Mouse (Mus musculus): ENCODE measurements around the gene Pctp. TPM values are rescaled to one million over a fixed set of nuclear protein-coding genes. Genes with fewer than 3 reads are reported as not detected.
A peak's percentile ranks its signal among the peaks of the same experiment; 100 is the strongest.

Gene Pctp
- polyA plus RNA-seq (2012; rRNA removed) = 0.80 and 0.97 TPM in 2 replicates

DNA sequence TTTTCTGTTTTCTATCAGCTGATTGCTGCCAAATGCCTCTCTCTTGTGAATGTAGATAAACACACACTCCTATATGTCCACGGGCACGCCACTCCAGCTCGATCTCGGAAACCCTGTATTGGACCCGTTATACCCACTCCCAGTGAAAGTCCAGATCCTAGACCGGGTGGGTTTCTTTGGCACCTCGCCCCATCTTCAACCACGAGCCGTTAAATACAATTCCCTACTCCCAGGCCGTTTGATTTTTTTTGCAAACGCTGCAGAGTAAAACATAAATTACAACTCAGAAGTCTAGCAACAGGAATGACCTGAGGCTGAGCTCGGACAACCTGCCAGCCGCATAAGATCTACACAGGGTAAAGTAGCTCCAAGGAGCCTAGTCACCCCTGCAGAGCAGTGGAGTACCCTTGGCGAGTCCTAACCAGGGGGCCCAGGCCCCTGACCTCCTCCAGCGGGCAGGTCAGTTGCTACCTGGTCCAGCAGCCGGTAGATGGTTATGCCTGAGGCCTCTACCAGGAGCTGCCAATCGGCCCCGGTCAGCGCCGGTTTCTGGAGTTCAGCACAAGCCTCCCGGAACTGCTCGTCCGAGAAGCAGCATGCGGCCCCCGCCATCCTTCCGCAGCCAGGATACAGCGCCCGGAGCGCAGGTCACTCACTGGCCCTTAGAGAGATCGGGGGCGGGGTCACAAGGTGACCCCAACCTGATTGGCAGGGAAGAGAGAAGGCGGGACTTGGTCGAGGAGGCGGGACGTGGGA lies at the start of gene Pctp:
Gene Pctp, minus strand, starts transcription at position 664 of the 756 bp plus-strand sequence.
- H3K36me3 ChIP-seq (ENCODE audit: control insufficient read depth, insufficient read depth, low read length) = no peaks in the 10 kb centered on the region
- TF ChIP-seq POLR2A (IDR thresholded peaks at IDR 0.05; ENCODE audit: control insufficient read depth, extremely low read depth, insufficient read depth, low read length, poor library complexity) (peak; percentile 20; the same call in 1 of the 2 replicates), CTCF (IDR thresholded peaks at IDR 0.05; ENCODE audit: borderline replicate concordance, control insufficient read depth, extremely low read depth, insufficient read depth, low read length, poor library complexity) (no peak)
- WGBS = 9% methylated on average over 35 of the region's 35 CpGs
- DNase-seq = peak; percentile 63
- H3K27me3 ChIP-seq (ENCODE audit: control insufficient read depth, insufficient read depth, low read length) = no peaks in the 10 kb centered on the region
- H3K4me3 ChIP-seq (ENCODE audit: control insufficient read depth, insufficient read depth, low read length) = peak within 1 kb of the TSS; percentile 39
- peaks cover 3% of the 10 kb centered on the region; the same call in 1 of the 2 replicates for H3K4me1 ChIP-seq (replicated peaks; ENCODE audit: control insufficient read depth, insufficient read depth, low read length)
- H3K27ac ChIP-seq (ENCODE audit: control insufficient read depth, insufficient read depth, low read length) = no peak within 1 kb of the TSS

DNA sequence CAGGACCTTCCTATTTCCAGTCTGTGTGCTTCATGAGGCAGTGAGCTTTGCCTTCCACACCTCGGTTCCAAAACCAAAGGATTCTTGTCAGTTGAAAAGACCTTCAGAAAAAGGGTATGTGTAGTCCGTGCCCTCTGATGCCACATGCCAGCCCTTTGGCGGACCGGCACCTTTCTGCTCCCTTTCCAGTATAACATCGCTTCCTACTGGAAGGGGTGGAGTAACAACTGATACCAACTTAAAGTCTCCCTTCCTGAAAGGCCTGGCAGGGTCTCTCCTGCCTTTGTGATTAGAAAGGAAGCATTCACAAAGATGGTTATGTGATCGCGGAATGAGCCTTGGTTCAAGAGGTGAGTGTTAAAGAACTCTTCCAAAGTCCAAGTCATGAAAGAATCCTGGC lies 47.3 kb upstream of the Pctp start:
- DNase-seq = no peak

DNA sequence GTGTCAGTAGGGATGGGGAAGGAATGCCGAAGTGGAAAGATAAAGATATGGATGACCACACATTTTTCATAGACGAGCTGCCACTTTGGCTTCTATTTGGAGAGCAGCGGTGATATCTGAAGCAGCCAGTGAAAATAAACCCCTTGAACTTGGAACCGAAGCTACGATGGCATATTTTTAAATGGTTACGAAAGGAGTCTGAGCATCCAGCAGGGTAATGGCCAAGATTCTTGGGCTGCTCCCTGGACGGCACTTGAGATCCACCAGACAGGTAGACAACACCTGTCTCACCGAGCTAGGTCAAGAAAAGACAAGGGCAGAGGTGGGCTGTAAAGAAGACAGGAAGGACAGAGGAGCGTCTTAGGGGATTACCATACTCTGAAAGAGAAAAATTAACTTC lies 44.6 kb upstream of the Pctp start:
- Histone ChIP-seq H3K27me3 (ENCODE audit: control insufficient read depth, insufficient read depth, low read length) (no peaks in the 10 kb centered on the region), H3K4me3 (ENCODE audit: control insufficient read depth, insufficient read depth, low read length) (no peak overlapping the region), H3K4me1 (replicated peaks; ENCODE audit: control insufficient read depth, insufficient read depth, low read length) (no peaks in the 10 kb centered on the region), H3K36me3 (ENCODE audit: control insufficient read depth, insufficient read depth, low read length) (no peaks in the 10 kb centered on the region), H3K27ac (ENCODE audit: control insufficient read depth, insufficient read depth, low read length) (no peak overlapping the region)
- no peak for DNase-seq
- TF ChIP-seq POLR2A (IDR thresholded peaks at IDR 0.05; ENCODE audit: control insufficient read depth, extremely low read depth, insufficient read depth, low read length, poor library complexity) (no peak), CTCF (IDR thresholded peaks at IDR 0.05; ENCODE audit: borderline replicate concordance, control insufficient read depth, extremely low read depth, insufficient read depth, low read length, poor library complexity) (no peak)
- 91% methylated on average over 9 of the region's 9 CpGs for WGBS

More for the DNA sequence above, 47.3 kb upstream of the Pctp start:
- no peak overlapping the region for H3K4me3 ChIP-seq (ENCODE audit: control insufficient read depth, insufficient read depth, low read length)
- H3K27me3 ChIP-seq (ENCODE audit: control insufficient read depth, insufficient read depth, low read length) = no peaks in the 10 kb centered on the region
- no peak for TF ChIP-seq POLR2A (IDR thresholded peaks at IDR 0.05; ENCODE audit: control insufficient read depth, extremely low read depth, insufficient read depth, low read length, poor library complexity)
- no peak for TF ChIP-seq CTCF (IDR thresholded peaks at IDR 0.05; ENCODE audit: borderline replicate concordance, control insufficient read depth, extremely low read depth, insufficient read depth, low read length, poor library complexity)
- H3K27ac ChIP-seq (ENCODE audit: control insufficient read depth, insufficient read depth, low read length) = no peak overlapping the region
- WGBS = 91% methylated on average over 7 of the region's 7 CpGs
- no peaks in the 10 kb centered on the region for H3K4me1 ChIP-seq (replicated peaks; ENCODE audit: control insufficient read depth, insufficient read depth, low read length)
- no peaks in the 10 kb centered on the region for H3K36me3 ChIP-seq (ENCODE audit: control insufficient read depth, insufficient read depth, low read length)

DNA sequence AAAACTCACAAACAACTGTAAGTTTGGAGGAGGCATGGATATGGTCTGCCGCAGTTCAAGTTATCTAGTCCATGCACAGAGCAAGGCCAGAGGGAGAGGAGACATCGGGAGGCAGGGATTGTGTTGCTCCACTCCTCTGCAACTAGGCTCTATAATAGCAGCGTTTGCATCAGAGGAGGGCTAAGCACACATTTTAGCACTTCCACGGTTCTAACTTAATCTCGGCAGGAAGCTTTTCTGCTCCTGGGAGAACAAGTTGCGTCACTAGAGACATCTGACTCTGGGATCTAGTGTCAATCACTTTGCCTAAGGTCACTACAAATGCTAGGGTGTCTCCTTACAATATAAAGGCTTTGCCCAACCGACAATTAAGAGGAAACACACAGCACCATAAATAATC lies 43.5 kb upstream of the Pctp start:
- no peaks in the 10 kb centered on the region for H3K27me3 ChIP-seq (ENCODE audit: control insufficient read depth, insufficient read depth, low read length)
- no peaks in the 10 kb centered on the region for H3K36me3 ChIP-seq (ENCODE audit: control insufficient read depth, insufficient read depth, low read length)
- no peaks in the 10 kb centered on the region for H3K4me1 ChIP-seq (replicated peaks; ENCODE audit: control insufficient read depth, insufficient read depth, low read length)
- TF ChIP-seq CTCF (IDR thresholded peaks at IDR 0.05; ENCODE audit: borderline replicate concordance, control insufficient read depth, extremely low read depth, insufficient read depth, low read length, poor library complexity) (no peak), POLR2A (IDR thresholded peaks at IDR 0.05; ENCODE audit: control insufficient read depth, extremely low read depth, insufficient read depth, low read length, poor library complexity) (no peak)
- no peak overlapping the region for H3K4me3 ChIP-seq (ENCODE audit: control insufficient read depth, insufficient read depth, low read length)
- H3K27ac ChIP-seq (ENCODE audit: control insufficient read depth, insufficient read depth, low read length) = no peak overlapping the region
- WGBS = 51% methylated on average over 7 of the region's 7 CpGs
- DNase-seq = no peak

DNA sequence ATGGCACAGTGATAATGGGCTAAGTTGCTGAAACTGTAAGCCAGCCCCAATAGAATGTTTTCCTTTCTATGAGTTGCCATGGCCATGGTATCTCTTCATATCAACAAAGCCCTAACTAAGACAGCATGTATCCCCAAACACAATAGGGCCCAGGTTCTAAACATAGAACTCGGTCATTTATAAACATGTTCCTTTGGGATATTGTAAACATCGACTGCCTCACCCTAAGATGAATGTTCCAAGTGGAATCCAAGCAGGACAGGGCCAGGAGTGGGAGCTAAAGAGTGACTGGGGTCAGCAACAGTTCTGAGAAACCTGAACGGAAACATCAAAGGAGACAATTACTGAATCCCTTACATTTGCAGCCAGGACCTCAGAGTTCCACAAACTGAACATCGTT lies 41.8 kb upstream of the Pctp start:
- no peak for TF ChIP-seq POLR2A (IDR thresholded peaks at IDR 0.05; ENCODE audit: control insufficient read depth, extremely low read depth, insufficient read depth, low read length, poor library complexity)
- no peak for TF ChIP-seq CTCF (IDR thresholded peaks at IDR 0.05; ENCODE audit: borderline replicate concordance, control insufficient read depth, extremely low read depth, insufficient read depth, low read length, poor library complexity)
- H3K27me3 ChIP-seq (ENCODE audit: control insufficient read depth, insufficient read depth, low read length) = no peaks in the 10 kb centered on the region
- no peak overlapping the region for H3K4me3 ChIP-seq (ENCODE audit: control insufficient read depth, insufficient read depth, low read length)
- no peaks in the 10 kb centered on the region for H3K36me3 ChIP-seq (ENCODE audit: control insufficient read depth, insufficient read depth, low read length)
- H3K4me1 ChIP-seq (replicated peaks; ENCODE audit: control insufficient read depth, insufficient read depth, low read length) = no peaks in the 10 kb centered on the region
- DNase-seq = no peak
- no peak overlapping the region for H3K27ac ChIP-seq (ENCODE audit: control insufficient read depth, insufficient read depth, low read length)
- WGBS = 95% methylated on average over 4 of the region's 4 CpGs

DNA sequence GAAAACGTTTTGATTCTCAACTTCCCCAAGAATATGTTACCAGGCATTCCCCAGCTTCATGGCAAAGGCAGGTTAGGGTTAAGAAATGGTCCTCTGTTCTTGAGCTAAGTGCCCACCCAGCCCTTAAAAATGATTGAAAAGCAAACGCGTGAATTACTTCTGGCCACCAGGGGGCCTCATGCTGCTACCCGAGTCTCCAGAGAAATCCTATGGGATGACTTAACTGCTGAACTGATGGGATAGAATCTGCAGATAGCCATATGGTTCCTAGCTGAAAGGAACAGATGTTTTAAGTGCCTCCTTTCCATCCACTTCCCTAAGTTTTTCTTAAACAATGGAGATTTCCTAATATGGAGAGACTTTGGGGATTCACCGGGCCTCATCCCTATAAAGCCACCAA lies 35.3 kb upstream of the Pctp start:
- WGBS = 41% methylated on average over 5 of the region's 5 CpGs
- Histone ChIP-seq H3K4me3 (ENCODE audit: control insufficient read depth, insufficient read depth, low read length) (no peak overlapping the region), H3K27me3 (ENCODE audit: control insufficient read depth, insufficient read depth, low read length) (no peaks in the 10 kb centered on the region), H3K36me3 (ENCODE audit: control insufficient read depth, insufficient read depth, low read length) (no peaks in the 10 kb centered on the region), H3K27ac (ENCODE audit: control insufficient read depth, insufficient read depth, low read length) (no peak overlapping the region), H3K4me1 (replicated peaks; ENCODE audit: control insufficient read depth, insufficient read depth, low read length) (no peaks in the 10 kb centered on the region)
- TF ChIP-seq POLR2A (IDR thresholded peaks at IDR 0.05; ENCODE audit: control insufficient read depth, extremely low read depth, insufficient read depth, low read length, poor library complexity) (no peak), CTCF (IDR thresholded peaks at IDR 0.05; ENCODE audit: borderline replicate concordance, control insufficient read depth, extremely low read depth, insufficient read depth, low read length, poor library complexity) (no peak)
- no peak for DNase-seq

All from thymus, adult 2 months (tissue).